Mouse (Mus musculus) midbrain, embryonic 13.5 days (tissue): ENCODE measurements around the gene Lama4. TPM values are rescaled to one million over a fixed set of nuclear protein-coding genes. Genes with fewer than 3 reads are reported as not detected.

Source experiments
- ATAC-seq: fragments of 200-750 bp; cut with Nextera tagmentation; 2 replicates; pipeline ENCODE4 v1.8.0; 2017; ENCODE audit warnings: mild to moderate bottlenecking, moderate TSS enrichment, moderate library complexity
- H3K27ac ChIP-seq: fragments of 300-500 bp; sonication (generic); 2 replicates; pipeline ENCODE4 v1.5.1; 2015; ENCODE audit warnings: inconsistent platforms, mild to moderate bottlenecking, moderate library complexity
- H3K27me3 ChIP-seq: fragments of 300-500 bp; sonication (generic); 2 replicates; pipeline ENCODE4 v1.6.1; 2015; ENCODE audit warnings: mild to moderate bottlenecking, inconsistent platforms
- H3K36me3 ChIP-seq: fragments of 300-500 bp; sonication (generic); 2 replicates; pipeline ENCODE4 v1.6.1; 2015; ENCODE audit warnings: mild to moderate bottlenecking, inconsistent platforms
- H3K4me1 ChIP-seq: fragments of 300-500 bp; sonication (generic); replicated peaks from 2 replicates; pipeline ENCODE4 v1.6.1; 2015; ENCODE audit warnings: inconsistent platforms
- H3K4me2 ChIP-seq: fragments of 300-500 bp; sonication (generic); replicated peaks from 2 replicates; pipeline ENCODE4 v1.6.1; 2015; ENCODE audit warnings: moderate library complexity, mild to moderate bottlenecking, inconsistent platforms
- H3K4me3 ChIP-seq: fragments of 300-500 bp; sonication (generic); replicated peaks from 2 replicates; pipeline ENCODE4 v1.5.1; 2015; ENCODE audit warnings: mild to moderate bottlenecking, inconsistent platforms
- H3K9ac ChIP-seq: fragments of 300-500 bp; sonication (generic); replicated peaks from 2 replicates; pipeline ENCODE4 v1.6.1; 2015; ENCODE audit warnings: mild to moderate bottlenecking, inconsistent platforms
- H3K9me3 ChIP-seq: fragments of 300-500 bp; sonication (generic); 2 replicates; pipeline ENCODE4 v1.6.1; 2016; ENCODE audit warnings: mild to moderate bottlenecking, inconsistent platforms
- WGBS: fragments of 180-500 bp; shearing (Covaris S2); methylation state at CpG from one replicate; pipeline ENCODE4 v1.1.7; 2015; 5-methylcytosine and 5-hydroxymethylcytosine counted together
- polyA plus RNA-seq: library from polyadenylated mRNA; unstranded; fragments of >200 nt; fragmentation: Nextera tagmentation; extraction: Ambion mirVana; gene quantifications from 2 replicates; pipeline ENCODE4 v1.2.1, GENCODE M21; 2015

The Lama4 gene
- polyA plus RNA-seq, 1 experiment from 2014 or later = 15.7 TPM

- Histone ChIP-seq H3K4me1 (peaks cover 10% of the 10 kb centered on the region), H3K27ac (no peak overlapping the region), H3K9me3 (no peaks in the 10 kb centered on the region), H3K9ac (no peak overlapping the region), H3K4me2 (no peak overlapping the region), H3K27me3 (no peaks in the 10 kb centered on the region), H3K36me3 (no peaks in the 10 kb centered on the region), H3K4me3 (no peak overlapping the region)
- no peak for ATAC-seq
- WGBS = 83% methylated on average over 6 of the region's 6 CpGs
Observed at GRCm38 (mm10) chr10:39029297-39030147, 64.2 kb downstream of the Lama4 start.

DNA sequence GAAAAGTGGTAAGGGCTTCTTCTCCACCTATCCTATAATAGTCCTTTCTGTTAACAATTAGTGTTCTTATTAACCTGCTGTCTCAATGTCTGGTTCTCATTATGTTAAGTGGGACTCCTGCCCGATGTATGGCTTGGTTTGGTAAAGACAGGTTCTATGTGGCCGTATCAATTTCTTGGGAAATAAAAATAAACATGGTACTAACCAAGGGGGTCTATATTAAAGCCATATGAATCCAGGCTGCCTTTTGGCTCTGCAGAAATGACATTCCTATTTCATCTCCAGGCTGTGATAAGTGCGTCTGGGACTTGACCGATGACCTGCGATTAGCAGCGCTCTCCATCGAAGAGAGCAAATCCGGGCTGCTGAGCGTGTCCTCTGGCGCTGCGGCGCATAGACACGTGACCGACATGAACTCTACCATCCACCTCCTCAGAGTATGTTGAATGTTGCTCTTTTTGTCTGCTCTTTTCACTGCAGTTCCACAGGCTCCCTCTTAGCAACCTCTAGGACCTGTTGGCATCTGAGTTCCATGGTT is 64.9 kb downstream of the Lama4 start:
- Histone ChIP-seq H3K27ac (no peak overlapping the region), H3K4me1 (peaks cover 10% of the 10 kb centered on the region), H3K36me3 (no peaks in the 10 kb centered on the region), H3K27me3 (no peaks in the 10 kb centered on the region), H3K4me3 (no peak overlapping the region), H3K9me3 (no peaks in the 10 kb centered on the region), H3K9ac (no peak overlapping the region), H3K4me2 (no peak overlapping the region)
- WGBS = 88% methylated on average over 14 of the region's 14 CpGs
- ATAC-seq = no peak

DNA sequence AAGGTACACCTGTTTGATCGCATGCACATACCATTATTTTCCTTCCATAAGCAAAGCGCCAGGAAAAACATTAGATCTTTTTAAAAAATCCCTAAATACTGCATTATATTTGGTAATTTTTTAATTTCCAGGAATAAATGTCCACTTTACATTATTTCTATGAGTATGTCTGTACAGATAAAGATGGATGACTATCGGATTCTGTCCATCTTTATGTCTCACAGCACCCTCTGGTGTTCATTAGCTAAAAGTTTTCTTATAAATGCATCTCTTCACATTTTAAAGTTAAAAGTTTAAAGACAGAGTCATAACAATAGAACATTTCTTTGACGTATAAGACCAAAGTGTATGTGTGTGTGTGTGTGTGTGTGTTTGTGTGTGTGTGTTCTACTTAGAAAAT is 74.2 kb downstream of the Lama4 start:
- 66% methylated on average over 4 of the region's 4 CpGs for WGBS
- Histone ChIP-seq H3K27ac (no peak overlapping the region), H3K36me3 (no peaks in the 10 kb centered on the region), H3K4me1 (no peaks in the 10 kb centered on the region), H3K27me3 (no peaks in the 10 kb centered on the region), H3K4me2 (no peak overlapping the region), H3K9me3 (no peaks in the 10 kb centered on the region), H3K4me3 (no peak overlapping the region), H3K9ac (no peak overlapping the region)
- ATAC-seq = no peak

DNA sequence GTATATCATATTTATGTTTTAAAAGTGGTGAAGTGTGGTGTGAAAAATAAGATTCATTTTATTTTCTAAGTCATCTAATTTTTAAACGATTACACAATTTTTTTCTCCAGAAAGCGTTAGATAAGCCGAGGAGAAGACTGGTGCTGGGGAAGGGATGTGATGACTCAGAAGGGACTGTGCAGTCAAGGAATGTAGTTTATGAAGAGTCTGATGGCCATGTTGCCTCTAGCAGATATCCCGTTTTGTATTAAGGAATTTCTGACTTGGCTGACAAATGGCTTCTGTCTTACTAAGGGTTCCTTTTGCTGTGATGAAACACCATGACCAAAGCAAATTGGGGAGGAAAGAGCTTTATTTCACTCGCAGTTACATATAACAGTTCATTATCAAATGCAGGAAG is 74.7 kb downstream of the Lama4 start:
- WGBS = 83% methylated on average over 5 of the region's 5 CpGs
- H3K9ac ChIP-seq = no peak overlapping the region

GRCm38 (mm10) chr10:39044476-39044995 is 79.2 kb downstream of the Lama4 start:
- H3K27ac ChIP-seq = no peak overlapping the region
- 0 out of 2 replicates have a peak, but pooled peaks cover 3% of the 10 kb centered on the region for H3K4me1 ChIP-seq
- WGBS = 71% methylated on average over 3 of the region's 3 CpGs
- no peak for ATAC-seq
- H3K4me2 ChIP-seq = no peak overlapping the region
- no peaks in the 10 kb centered on the region for H3K9me3 ChIP-seq
- H3K9ac ChIP-seq = no peak overlapping the region
- H3K4me3 ChIP-seq = no peak overlapping the region
- H3K27me3 ChIP-seq = no peaks in the 10 kb centered on the region
- no peaks in the 10 kb centered on the region for H3K36me3 ChIP-seq

More for the DNA sequence above, 74.7 kb downstream of the Lama4 start:
- H3K4me3 ChIP-seq = no peak overlapping the region
- H3K4me1 ChIP-seq = no peaks in the 10 kb centered on the region
- no peaks in the 10 kb centered on the region for H3K9me3 ChIP-seq
- H3K27me3 ChIP-seq = no peaks in the 10 kb centered on the region
- no peak overlapping the region for H3K27ac ChIP-seq
- no peak for ATAC-seq
- H3K36me3 ChIP-seq = no peaks in the 10 kb centered on the region
- no peak overlapping the region for H3K4me2 ChIP-seq

- H3K4me1 ChIP-seq = 0 out of 2 replicates have a peak, but pooled peaks cover 3% of the 10 kb centered on the region
- no peak overlapping the region for H3K4me2 ChIP-seq
- H3K4me3 ChIP-seq = no peak overlapping the region
- H3K9ac ChIP-seq = no peak overlapping the region
- H3K27ac ChIP-seq = no peak overlapping the region
- no peaks in the 10 kb centered on the region for H3K9me3 ChIP-seq
- no peak for ATAC-seq
- no peaks in the 10 kb centered on the region for H3K36me3 ChIP-seq
- 89% methylated on average over 1 of the region's 1 CpGs for WGBS
- no peaks in the 10 kb centered on the region for H3K27me3 ChIP-seq
Observed at GRCm38 (mm10) chr10:39045111-39045510, 79.8 kb downstream of the Lama4 start.

DNA sequence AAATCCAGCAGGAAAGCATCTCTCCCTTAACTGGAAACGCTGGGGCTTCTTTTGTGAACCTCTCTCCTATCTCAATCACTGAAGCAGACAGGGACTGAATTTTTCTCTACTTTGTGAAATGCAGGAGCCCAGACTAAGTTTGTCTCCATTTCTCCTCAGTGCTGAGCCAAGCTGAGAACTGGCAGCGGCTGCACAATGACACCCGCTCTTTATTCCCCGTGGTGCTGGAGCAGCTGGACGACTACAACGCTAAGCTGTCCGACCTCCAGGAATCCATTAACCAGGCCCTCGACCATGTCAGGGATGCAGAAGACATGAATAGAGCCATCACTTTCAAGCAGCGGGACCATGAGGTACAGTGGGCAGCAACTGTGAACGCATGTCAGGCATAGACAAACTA is 82.5 kb downstream of the Lama4 start:
- no peak overlapping the region for H3K9ac ChIP-seq
- ATAC-seq = no peak
- no peak overlapping the region for H3K27ac ChIP-seq
- no peak overlapping the region for H3K4me3 ChIP-seq
- H3K36me3 ChIP-seq = no peaks in the 10 kb centered on the region
- H3K4me2 ChIP-seq = no peak overlapping the region
- 0 out of 2 replicates have a peak, but pooled peaks cover 3% of the 10 kb centered on the region for H3K4me1 ChIP-seq
- H3K9me3 ChIP-seq = no peaks in the 10 kb centered on the region; the same call in 1 of the 2 replicates
- WGBS = 38% methylated on average over 10 of the region's 10 CpGs
- H3K27me3 ChIP-seq = no peaks in the 10 kb centered on the region

DNA sequence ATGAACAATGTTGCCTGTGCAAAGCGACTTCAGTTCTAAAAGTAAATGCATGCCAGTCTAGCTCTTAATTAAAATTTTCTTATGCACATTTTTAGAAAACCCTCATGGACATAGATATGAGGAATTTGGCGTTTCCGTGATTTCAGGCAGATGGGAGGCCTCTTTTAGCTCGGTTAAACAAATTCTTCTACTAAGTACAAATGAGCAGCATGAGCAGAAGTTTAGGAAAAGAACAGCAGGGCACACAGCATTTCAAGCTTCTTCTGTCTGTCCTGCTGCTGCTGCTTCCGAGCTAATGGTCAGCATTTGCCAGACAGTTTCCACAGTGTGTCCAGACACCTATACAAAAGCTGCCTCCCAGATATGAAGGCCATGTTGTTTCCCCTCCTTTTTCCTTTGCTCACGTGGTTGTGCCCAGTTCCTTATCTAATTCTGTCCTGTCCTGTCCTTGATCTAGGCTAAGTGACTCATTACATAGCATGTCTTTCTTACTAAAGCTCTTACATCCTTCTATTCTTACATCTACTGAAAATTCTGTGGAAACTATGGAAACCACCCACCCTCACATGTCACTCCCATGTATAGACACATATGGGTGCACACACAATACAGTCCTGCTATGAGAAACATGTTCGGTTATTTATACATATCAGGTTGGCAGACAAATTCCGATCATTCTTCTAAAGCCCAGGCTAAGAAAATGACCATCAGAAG is 84.4 kb downstream of the Lama4 start:
- no peak overlapping the region for H3K4me2 ChIP-seq
- WGBS = 88% methylated on average over 8 of the region's 8 CpGs
- no peak overlapping the region for H3K27ac ChIP-seq
- H3K9me3 ChIP-seq = no peaks in the 10 kb centered on the region; the same call in 1 of the 2 replicates
- no peak overlapping the region for H3K4me3 ChIP-seq
- no peak overlapping the region for H3K9ac ChIP-seq
- ATAC-seq = no peak
- H3K36me3 ChIP-seq = no peaks in the 10 kb centered on the region
- H3K27me3 ChIP-seq = no peaks in the 10 kb centered on the region
- H3K4me1 ChIP-seq = 0 out of 2 replicates have a peak, but pooled peaks cover 3% of the 10 kb centered on the region

DNA sequence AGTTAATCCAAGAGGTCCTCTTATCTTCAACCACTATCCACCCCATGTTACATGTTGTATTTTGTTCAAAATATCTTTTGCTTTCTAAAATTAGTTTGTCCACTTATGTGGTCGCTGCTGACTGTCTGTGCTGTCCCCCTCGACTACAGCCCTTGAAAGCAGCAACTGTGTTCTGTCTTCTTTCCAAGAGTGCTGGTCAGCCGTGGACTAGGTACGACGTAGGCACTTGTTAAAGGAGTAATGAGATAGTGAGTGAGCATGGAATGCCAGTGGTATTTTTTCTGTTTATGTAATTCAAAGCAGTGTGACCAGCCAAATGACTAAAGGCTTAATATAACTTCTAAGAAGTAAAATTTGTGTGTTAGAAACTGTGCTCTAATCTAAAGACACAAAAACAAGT is 90.7 kb downstream of the Lama4 start:
- no peaks in the 10 kb centered on the region; the same call in 1 of the 2 replicates for H3K9me3 ChIP-seq
- no peak overlapping the region for H3K4me2 ChIP-seq
- ATAC-seq = no peak
- WGBS = 88% methylated on average over 5 of the region's 5 CpGs
- no peak overlapping the region for H3K9ac ChIP-seq
- H3K27me3 ChIP-seq = no peaks in the 10 kb centered on the region
- no peaks in the 10 kb centered on the region for H3K4me1 ChIP-seq
- H3K27ac ChIP-seq = no peak overlapping the region
- H3K4me3 ChIP-seq = no peak overlapping the region
- no peaks in the 10 kb centered on the region for H3K36me3 ChIP-seq

- no peaks in the 10 kb centered on the region for H3K36me3 ChIP-seq
Observed at GRCm38 (mm10) chr10:39064732-39065131, 99.4 kb downstream of the Lama4 start.

GRCm38 (mm10) chr10:39065449-39065848 is 100.1 kb downstream of the Lama4 start:
- H3K4me3 ChIP-seq = no peak overlapping the region
- H3K27ac ChIP-seq = no peak overlapping the region
- no peak overlapping the region for H3K9ac ChIP-seq
- no peaks in the 10 kb centered on the region for H3K9me3 ChIP-seq
- 0 out of 2 replicates have a peak, but pooled peaks have one; percentile 27 for ATAC-seq
- no peaks in the 10 kb centered on the region for H3K4me1 ChIP-seq
- no peak overlapping the region for H3K4me2 ChIP-seq
- H3K36me3 ChIP-seq = no peaks in the 10 kb centered on the region
- 79% methylated on average over 3 of the region's 3 CpGs for WGBS
- H3K27me3 ChIP-seq = no peaks in the 10 kb centered on the region

More at GRCm38 (mm10) chr10:39064732-39065131, 99.4 kb downstream of the Lama4 start:
- no peaks in the 10 kb centered on the region for H3K27me3 ChIP-seq
- no peak overlapping the region for H3K27ac ChIP-seq
- no peaks in the 10 kb centered on the region for H3K4me1 ChIP-seq
- ATAC-seq = no peak
- 89% methylated on average over 5 of the region's 5 CpGs for WGBS
- no peak overlapping the region for H3K4me3 ChIP-seq
- H3K4me2 ChIP-seq = no peak overlapping the region
- H3K9ac ChIP-seq = no peak overlapping the region
- H3K9me3 ChIP-seq = no peaks in the 10 kb centered on the region

DNA sequence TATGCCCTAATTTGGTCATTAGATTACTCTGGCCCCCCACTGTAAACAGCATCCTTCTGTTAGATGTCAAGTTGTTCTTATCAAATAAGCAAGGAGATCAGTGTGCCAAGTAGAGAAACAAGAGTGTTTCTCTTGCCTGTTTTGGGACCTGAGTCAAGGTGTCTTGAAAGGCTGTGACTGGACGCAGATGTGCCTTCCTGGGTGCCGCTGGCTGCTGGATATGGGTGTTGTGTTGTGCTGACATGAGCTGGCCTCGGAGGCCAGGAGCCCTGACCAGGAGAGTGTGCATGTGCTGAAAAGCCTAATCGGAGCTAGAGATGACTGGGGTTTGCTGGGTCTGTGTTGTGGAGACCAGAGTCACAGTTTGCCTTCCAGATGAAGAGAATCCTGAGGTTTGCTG is 100.7 kb downstream of the Lama4 start:
- H3K27ac ChIP-seq = no peak overlapping the region
- WGBS = 95% methylated on average over 4 of the region's 4 CpGs
- no peak overlapping the region for H3K4me2 ChIP-seq
- no peak overlapping the region for H3K9ac ChIP-seq
- no peak for ATAC-seq
- no peaks in the 10 kb centered on the region for H3K4me1 ChIP-seq
- H3K27me3 ChIP-seq = no peaks in the 10 kb centered on the region
- no peak overlapping the region for H3K4me3 ChIP-seq
- H3K9me3 ChIP-seq = no peaks in the 10 kb centered on the region
- H3K36me3 ChIP-seq = no peaks in the 10 kb centered on the region
